Mouse (Mus musculus): ENCODE data around the gene Lrp8. TPM values are rescaled to one million over a fixed set of nuclear protein-coding genes. Genes with fewer than 3 reads are reported as not detected.

The Lrp8 gene
- polyA plus RNA-seq, 1 experiment from 2014 or later = 69.5 TPM

DNA sequence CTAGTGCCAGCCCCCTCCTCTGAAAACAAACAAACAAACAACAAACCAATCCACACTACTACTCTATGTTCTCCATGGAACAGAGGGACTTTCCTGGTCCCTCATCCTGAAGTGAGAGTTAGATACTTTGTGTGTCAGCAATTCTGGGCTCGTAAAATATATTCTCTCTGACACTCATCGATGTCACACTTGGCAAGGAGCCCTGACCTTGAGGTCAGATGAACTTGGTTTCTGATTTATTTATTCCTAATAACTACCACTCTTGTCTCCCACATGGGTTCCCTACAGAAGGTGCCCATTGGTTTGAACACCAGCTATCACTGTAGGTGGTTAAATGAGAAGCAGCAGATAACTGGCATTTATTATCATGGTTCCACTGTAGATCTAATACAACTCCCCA, 118.3 kb downstream of the Lrp8 start:
- DNase-seq (ENCODE audit: low spot score) (no peak), ATAC-seq (ENCODE audit: low FRiP score) (no peak)
- Histone ChIP-seq H3K27me3 (ENCODE audit: control insufficient read depth, insufficient read depth, low read length) (no peaks in the 10 kb centered on the region), H3K9ac (no peak overlapping the region), H3K36me3 (replicated peaks; ENCODE audit: control insufficient read depth, insufficient read depth) (no peaks in the 10 kb centered on the region), H3K4me1 (replicated peaks; ENCODE audit: control insufficient read depth, insufficient read depth, low read length) (peaks cover 8% of the 10 kb centered on the region; the same call in 1 of the 2 replicates), H3K27ac (no peak overlapping the region), H3K4me3 (replicated peaks; ENCODE audit: low read length) (no peak overlapping the region), H3K9me3 (ENCODE audit: control insufficient read depth, low read length) (no peaks in the 10 kb centered on the region), H3K4me2 (replicated peaks) (no peak overlapping the region)
- 88% methylated on average over 2 of the region's 2 CpGs for WGBS

DNA sequence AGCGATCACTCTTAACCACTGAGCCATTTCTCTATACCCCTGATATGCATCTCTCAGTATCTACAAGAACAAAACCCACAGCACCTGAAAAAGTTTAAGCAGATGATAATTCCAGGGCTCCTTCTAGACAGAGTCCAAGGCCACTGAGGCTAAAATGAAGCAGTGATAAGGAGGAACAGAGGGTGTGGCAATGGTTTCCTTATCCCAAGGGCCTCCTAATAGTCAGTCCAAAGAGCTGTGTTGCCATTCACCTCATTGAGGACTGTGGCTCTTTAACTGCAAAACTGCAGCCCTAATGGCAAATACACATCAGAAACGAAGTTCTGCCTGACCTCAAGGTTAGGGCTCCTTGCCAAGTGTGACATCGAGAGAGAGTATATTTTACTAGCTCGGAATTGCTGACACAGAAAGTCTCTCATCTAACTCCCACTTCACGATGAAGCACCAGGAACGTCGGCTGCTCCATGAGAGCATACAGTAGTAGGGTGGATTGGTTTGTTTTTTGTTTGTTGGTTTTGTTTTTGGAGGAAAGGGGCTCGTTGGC, 119.2 kb downstream of the Lrp8 start:
- Histone ChIP-seq H3K4me2 (replicated peaks) (no peak overlapping the region), H3K4me3 (replicated peaks; ENCODE audit: low read length) (no peak overlapping the region), H3K27me3 (ENCODE audit: control insufficient read depth, insufficient read depth, low read length) (no peaks in the 10 kb centered on the region), H3K4me1 (replicated peaks; ENCODE audit: control insufficient read depth, insufficient read depth, low read length) (peaks cover 8% of the 10 kb centered on the region; the same call in 1 of the 2 replicates), H3K36me3 (replicated peaks; ENCODE audit: control insufficient read depth, insufficient read depth) (no peaks in the 10 kb centered on the region), H3K9ac (no peak overlapping the region), H3K27ac (no peak overlapping the region), H3K9me3 (ENCODE audit: control insufficient read depth, low read length) (no peaks in the 10 kb centered on the region)
- no peak for ATAC-seq (ENCODE audit: low FRiP score)
- no peak for DNase-seq (ENCODE audit: low spot score)
- 79% methylated on average over 8 of the region's 8 CpGs for WGBS

DNA sequence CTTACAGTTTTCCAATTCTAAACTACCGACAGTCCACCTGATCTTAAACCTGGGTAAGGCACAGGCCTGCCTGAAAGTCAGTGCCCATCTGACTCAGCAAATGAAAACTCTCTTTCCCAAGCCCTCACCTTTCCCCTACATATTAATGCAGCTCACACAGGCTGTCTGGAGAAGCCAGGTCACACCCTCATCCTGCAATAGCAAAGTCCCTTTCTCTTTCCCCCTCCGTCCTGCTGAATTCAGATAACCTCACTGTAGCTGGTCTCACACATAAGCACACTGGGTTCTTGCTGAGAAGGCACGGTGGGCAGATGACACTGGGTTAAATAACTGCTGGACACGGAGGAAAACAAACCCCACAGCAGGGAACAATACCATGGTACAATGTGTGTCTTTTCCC, 119.9 kb downstream of the Lrp8 start:
- Histone ChIP-seq H3K9me3 (ENCODE audit: control insufficient read depth, low read length) (no peaks in the 10 kb centered on the region), H3K27ac (no peak overlapping the region), H3K9ac (no peak overlapping the region), H3K27me3 (ENCODE audit: control insufficient read depth, insufficient read depth, low read length) (no peaks in the 10 kb centered on the region), H3K36me3 (replicated peaks; ENCODE audit: control insufficient read depth, insufficient read depth) (no peaks in the 10 kb centered on the region), H3K4me3 (replicated peaks; ENCODE audit: low read length) (no peak overlapping the region), H3K4me1 (replicated peaks; ENCODE audit: control insufficient read depth, insufficient read depth, low read length) (peaks cover 8% of the 10 kb centered on the region; the same call in 1 of the 2 replicates), H3K4me2 (replicated peaks) (peak overlapping the region; percentile 82)
- ATAC-seq (ENCODE audit: low FRiP score) = no peak
- DNase-seq (ENCODE audit: low spot score) = no peak
- 51% methylated on average over 4 of the region's 4 CpGs for WGBS

DNA sequence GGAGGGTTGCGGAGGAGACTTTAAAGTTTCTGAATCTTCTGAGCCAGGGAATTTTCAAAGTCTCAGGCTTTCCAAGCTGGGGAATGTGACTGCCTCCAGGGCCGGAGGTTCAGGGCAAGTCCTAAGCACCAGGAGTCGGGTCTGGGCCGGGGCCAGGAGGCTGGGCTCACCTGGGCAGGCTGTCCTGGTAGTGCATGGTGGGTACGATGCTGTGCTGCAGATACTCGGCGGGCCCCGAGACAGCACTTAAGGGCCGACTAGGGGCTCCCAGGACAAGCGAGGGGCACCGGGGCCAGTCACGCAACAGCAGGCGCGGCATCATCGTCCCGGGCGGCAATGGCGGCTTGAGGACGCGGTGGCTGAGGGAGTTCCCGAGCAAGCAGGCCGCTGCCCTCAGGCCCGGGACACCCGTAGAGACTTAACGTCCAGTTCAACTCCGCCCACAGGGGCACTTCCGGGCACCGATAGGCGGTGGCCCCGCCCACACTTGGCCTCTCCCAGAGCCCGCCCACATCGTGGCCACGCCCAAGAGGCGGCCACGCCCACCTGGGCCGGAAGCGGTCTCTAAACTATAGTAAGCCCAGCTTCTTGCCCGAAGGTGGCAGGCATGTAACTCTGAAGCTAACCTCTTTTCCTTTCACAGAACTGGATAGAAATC, 121.2 kb downstream of the Lrp8 start, which contains the start of gene Cpt2:
Gene Cpt2 (minus strand): TSS at position 466 of the 658 bp plus-strand sequence.
- DNase-seq (ENCODE audit: low spot score) (peak; percentile 89), ATAC-seq (ENCODE audit: low FRiP score) (peak; percentile 91)
- peak within 1 kb of the TSS; percentile 62 for H3K4me3 ChIP-seq (replicated peaks; ENCODE audit: low read length)
- peak within 1 kb of the TSS; percentile 74 for H3K9ac ChIP-seq
- no peaks in the 10 kb centered on the region for H3K36me3 ChIP-seq (replicated peaks; ENCODE audit: control insufficient read depth, insufficient read depth)
- no peaks in the 10 kb centered on the region for H3K27me3 ChIP-seq (ENCODE audit: control insufficient read depth, insufficient read depth, low read length)
- peaks cover 8% of the 10 kb centered on the region; the same call in 1 of the 2 replicates for H3K4me1 ChIP-seq (replicated peaks; ENCODE audit: control insufficient read depth, insufficient read depth, low read length)
- peak within 1 kb of the TSS; percentile 48; the same call in 1 of the 2 replicates for H3K27ac ChIP-seq
- no peaks in the 10 kb centered on the region for H3K9me3 ChIP-seq (ENCODE audit: control insufficient read depth, low read length)
- H3K4me2 ChIP-seq (replicated peaks) = peak within 1 kb of the TSS; percentile 82
- WGBS = 1% methylated on average over 38 of the region's 38 CpGs

DNA sequence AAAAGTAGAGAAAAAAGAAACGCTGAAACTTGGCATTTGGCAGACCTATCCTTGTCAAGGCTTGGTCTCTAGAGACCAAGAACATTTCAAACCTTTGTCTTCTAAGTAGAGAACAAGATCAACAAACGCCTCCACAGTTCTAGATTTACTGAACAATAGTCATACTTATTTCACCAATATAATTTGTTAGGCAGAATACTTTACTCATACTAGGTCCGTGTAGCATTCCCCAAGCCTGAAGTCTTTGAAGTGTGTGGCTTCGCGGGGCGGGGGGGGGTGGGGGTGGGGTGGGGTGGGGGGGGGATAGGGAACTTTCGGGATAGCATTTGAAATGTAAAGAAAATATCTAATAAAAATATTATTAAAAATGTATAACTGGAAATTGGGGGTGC, 121.7 kb downstream of the Lrp8 start:
- no peaks in the 10 kb centered on the region for H3K9me3 ChIP-seq (ENCODE audit: control insufficient read depth, low read length)
- WGBS = 45% methylated on average over 7 of the region's 7 CpGs
- peak overlapping the region; percentile 62 for H3K4me3 ChIP-seq (replicated peaks; ENCODE audit: low read length)
- H3K36me3 ChIP-seq (replicated peaks; ENCODE audit: control insufficient read depth, insufficient read depth) = no peaks in the 10 kb centered on the region
- H3K4me1 ChIP-seq (replicated peaks; ENCODE audit: control insufficient read depth, insufficient read depth, low read length) = peaks cover 8% of the 10 kb centered on the region; the same call in 1 of the 2 replicates
- H3K27me3 ChIP-seq (ENCODE audit: control insufficient read depth, insufficient read depth, low read length) = no peaks in the 10 kb centered on the region
- ATAC-seq (ENCODE audit: low FRiP score) (no peak; the same call in 1 of the 2 replicates), DNase-seq (ENCODE audit: low spot score) (no peak)
- H3K4me2 ChIP-seq (replicated peaks) = peak overlapping the region; percentile 82
- H3K9ac ChIP-seq = no peak overlapping the region
- no peak overlapping the region for H3K27ac ChIP-seq

Other genes starting within 250 kb of the Lrp8 start
- 6.8 and 7.6 TPM in 2 replicates for gene Dmrtb1, start 118.0 kb upstream of the Lrp8 start, polyA plus RNA-seq (2014; fragmentation: Nextera tagmentation; extraction: Ambion mirVana)
- gene Magoh, start 77.5 kb downstream of the Lrp8 start, polyA plus RNA-seq (2014; fragmentation: Nextera tagmentation; extraction: Ambion mirVana) = 109 and 115 TPM in 2 replicates
- 96.5 and 97.5 TPM in 2 replicates for gene 0610037L13Rik, start 87.6 kb downstream of the Lrp8 start, polyA plus RNA-seq (2014; fragmentation: Nextera tagmentation; extraction: Ambion mirVana)
- 18.4 and 19.4 TPM in 2 replicates for gene Cpt2, start 121.3 kb downstream of the Lrp8 start, polyA plus RNA-seq (2014; fragmentation: Nextera tagmentation; extraction: Ambion mirVana)
- 0.08 TPM in 1 of 2 replicates, not detected in the other for gene Slc1a7, start 166.1 kb downstream of the Lrp8 start, polyA plus RNA-seq (2014; fragmentation: Nextera tagmentation; extraction: Ambion mirVana)